Mouse (Mus musculus): ENCODE results near the gene Sun2. TPM values are rescaled to one million over a fixed set of nuclear protein-coding genes. Genes with fewer than 3 reads are reported as not detected.

Gene Sun2
- total RNA-seq, 2 experiments from 2014 or later, result 61.3 to 65.9 TPM

GRCm38 (mm10) chr15:79725190-79725789 lies 17.0 kb downstream of the Sun2 start:
- no peak for DNase-seq

- peak; percentile 44 for DNase-seq
These were observed 18.9 kb downstream of the Sun2 start for GRCm38 (mm10) chr15:79723439-79723838.

GRCm38 (mm10) chr15:79720796-79721195 lies 21.5 kb downstream of the Sun2 start:
- no peak for DNase-seq

- no peak for DNase-seq
These were observed 22.1 kb downstream of the Sun2 start for GRCm38 (mm10) chr15:79720267-79720666.

- no peak for DNase-seq
These were observed 25.6 kb downstream of the Sun2 start for GRCm38 (mm10) chr15:79716710-79717109.

- DNase-seq, result no peak
These were observed 26.7 kb downstream of the Sun2 start for GRCm38 (mm10) chr15:79715646-79716045.

GRCm38 (mm10) chr15:79708229-79708822 lies 34.0 kb downstream of the Sun2 start:
- DNase-seq, result no peak

- no peak for DNase-seq
These were observed 35.6 kb downstream of the Sun2 start for GRCm38 (mm10) chr15:79706603-79707214.

GRCm38 (mm10) chr15:79697558-79698187 lies 44.7 kb downstream of the Sun2 start:
- no peak for DNase-seq

GRCm38 (mm10) chr15:79697011-79697410 lies 45.3 kb downstream of the Sun2 start:
- no peak for DNase-seq

GRCm38 (mm10) chr15:79696508-79696907 lies 45.8 kb downstream of the Sun2 start:
- no peak for DNase-seq

GRCm38 (mm10) chr15:79695516-79695915 lies 46.8 kb downstream of the Sun2 start:
- no peak for DNase-seq

GRCm38 (mm10) chr15:79694512-79694911 lies 47.8 kb downstream of the Sun2 start:
- no peak for DNase-seq

GRCm38 (mm10) chr15:79693740-79694139 lies 48.6 kb downstream of the Sun2 start:
- no peak for DNase-seq

- DNase-seq, result no peak
These were observed 50.0 kb downstream of the Sun2 start for GRCm38 (mm10) chr15:79692334-79692733.

GRCm38 (mm10) chr15:79691023-79691508 lies 51.3 kb downstream of the Sun2 start:
- DNase-seq, result peak; percentile 49

- peak; percentile 93 for DNase-seq
These were observed 51.8 kb downstream of the Sun2 start, which contains the start of gene Gtpbp1 for GRCm38 (mm10) chr15:79690426-79691022. Gene Gtpbp1 (plus strand): TSS chr15:79690845.

- DNase-seq, result no peak
These were observed 52.5 kb downstream of the Sun2 start for GRCm38 (mm10) chr15:79689662-79690425.

GRCm38 (mm10) chr15:79688268-79688956 lies 53.9 kb downstream of the Sun2 start:
- no peak for DNase-seq

- DNase-seq, result peak; percentile 95
These were observed 54.6 kb downstream of the Sun2 start, which contains the start of gene Josd1 for GRCm38 (mm10) chr15:79687646-79688267. Gene Josd1 (minus strand): TSS chr15:79687919.

- no peak for DNase-seq
These were observed 55.2 kb downstream of the Sun2 start for GRCm38 (mm10) chr15:79687175-79687574.

All from gastrocnemius, postnatal 10 days (tissue).